Mouse (Mus musculus) C2C12 (cell line): ENCODE data around the gene Lima1.

Experiments
- CEBPB ChIP-seq: IDR thresholded peaks from one replicate; pipeline ENCODE4 v1.6.1; 2011; ENCODE audit warnings: low read depth, mild to moderate bottlenecking, control low read depth, moderate library complexity
- CTCF ChIP-seq: IDR thresholded peaks from one replicate; pipeline ENCODE4 v1.5.1; 2011; ENCODE audit not compliant: control insufficient read depth, insufficient read depth, insufficient read length
- FOSL1 ChIP-seq: IDR thresholded peaks from one replicate; pipeline ENCODE4 v1.8.0; 2011; ENCODE audit warnings: mild to moderate bottlenecking, low read length; ENCODE audit not compliant: poor library complexity, insufficient read depth, severe bottlenecking
- MAX ChIP-seq: IDR thresholded peaks from one replicate; pipeline ENCODE4 v1.6.1; 2011; ENCODE audit warnings: mild to moderate bottlenecking, control low read depth
- MYOD1 ChIP-seq: IDR thresholded peaks from one replicate; pipeline ENCODE4 v1.6.1; 2011; ENCODE audit warnings: low read depth; ENCODE audit not compliant: control insufficient read depth, insufficient read length
- MYOG ChIP-seq: IDR thresholded peaks from one replicate; pipeline ENCODE4 v1.6.1; 2011; ENCODE audit not compliant: control insufficient read depth, insufficient read length; ENCODE audit errors: extremely low read depth
- USF1 ChIP-seq: IDR thresholded peaks from one replicate; pipeline ENCODE4 v1.6.1; 2011; ENCODE audit warnings: low read depth, mild to moderate bottlenecking, control low read depth, moderate library complexity

DNA sequence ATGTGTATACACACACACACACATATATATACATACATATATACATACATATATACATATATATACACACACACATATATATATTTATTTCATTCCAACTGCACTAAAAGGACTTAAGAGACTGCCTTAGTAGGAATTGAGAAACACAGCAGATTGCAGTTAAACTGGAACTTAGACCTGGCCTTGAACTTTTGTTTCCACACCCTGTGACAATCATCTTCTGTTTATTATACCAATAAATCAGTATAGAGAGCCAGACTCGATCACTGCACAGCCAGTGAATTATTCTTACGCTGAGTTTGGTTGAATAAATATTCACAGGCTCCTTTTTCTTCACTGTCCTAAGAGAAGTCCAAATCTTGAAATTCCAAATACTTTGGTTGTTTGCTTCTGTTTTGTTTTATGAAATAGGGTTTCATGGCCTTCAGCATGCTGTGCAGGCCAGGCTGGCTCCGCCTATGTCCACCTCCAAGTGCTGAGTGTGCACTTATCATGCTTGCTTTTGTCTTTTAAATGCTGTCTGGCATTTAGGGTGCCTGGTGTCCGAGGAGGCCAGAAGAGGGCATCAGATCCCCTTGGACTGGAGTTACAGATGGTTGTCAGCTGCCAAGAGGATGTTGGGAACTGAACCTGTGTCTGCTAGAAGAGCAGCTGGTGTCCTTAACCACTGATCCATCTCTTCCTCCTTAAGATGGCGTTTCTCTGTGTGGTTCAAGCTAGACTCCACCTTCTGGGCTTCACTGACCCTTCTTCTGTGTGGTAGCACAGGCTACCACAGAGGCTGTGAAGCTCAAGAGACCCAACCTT, 41.4 kb downstream of the Lima1 start:
- TF ChIP-seq CTCF (no peak), MAX (no peak), CEBPB (no peak), USF1 (no peak), MYOD1 (no peak), MYOG (no peak), FOSL1 (no peak)
